Mouse (Mus musculus) ES-Bruce4 (cell line): ENCODE data around the gene Taok1.

Source experiments
- CTCF ChIP-seq: IDR thresholded peaks from one replicate; pipeline ENCODE4 v1.8.1; 2011; ENCODE audit warnings: low read depth, low read length
- EP300 ChIP-seq: IDR thresholded peaks from 2 replicates; pipeline ENCODE4 v1.6.1; 2011; ENCODE audit warnings: low read depth, low read length; ENCODE audit not compliant: insufficient read depth
- POLR2A ChIP-seq: IDR thresholded peaks from one replicate; pipeline ENCODE4 v1.8.1; 2011; ENCODE audit warnings: low read length; ENCODE audit not compliant: insufficient read depth

DNA sequence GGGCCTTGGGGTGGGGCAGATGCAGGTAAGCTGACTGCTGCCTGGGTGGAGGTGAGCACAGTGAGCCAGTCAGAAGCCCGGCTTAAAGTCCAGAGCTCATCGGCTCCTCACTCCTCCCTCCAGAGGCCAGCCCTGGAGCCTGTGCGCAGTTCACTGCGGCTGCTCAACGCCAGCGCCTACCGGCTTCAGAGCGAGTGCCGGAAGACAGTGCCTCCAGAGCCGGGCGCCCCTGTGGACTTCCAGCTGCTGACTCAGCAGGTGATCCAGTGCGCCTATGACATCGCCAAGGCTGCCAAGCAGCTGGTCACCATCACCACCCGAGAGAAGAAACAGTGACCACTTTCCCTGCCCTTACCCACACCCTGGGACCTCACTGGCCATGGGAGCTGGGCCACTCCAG lies 101.3 kb downstream of the Taok1 start:
- TF ChIP-seq CTCF (no peak), POLR2A (no peak), EP300 (no peak)
